Mouse (Mus musculus): ENCODE measurements at regions not wholly inside any gene's neighbourhood (a gene's known extent, or its start where the extent isn't known, plus 50 kb on each side); places are given as distances from the start of the nearest gene placed in this dataset.

DNA sequence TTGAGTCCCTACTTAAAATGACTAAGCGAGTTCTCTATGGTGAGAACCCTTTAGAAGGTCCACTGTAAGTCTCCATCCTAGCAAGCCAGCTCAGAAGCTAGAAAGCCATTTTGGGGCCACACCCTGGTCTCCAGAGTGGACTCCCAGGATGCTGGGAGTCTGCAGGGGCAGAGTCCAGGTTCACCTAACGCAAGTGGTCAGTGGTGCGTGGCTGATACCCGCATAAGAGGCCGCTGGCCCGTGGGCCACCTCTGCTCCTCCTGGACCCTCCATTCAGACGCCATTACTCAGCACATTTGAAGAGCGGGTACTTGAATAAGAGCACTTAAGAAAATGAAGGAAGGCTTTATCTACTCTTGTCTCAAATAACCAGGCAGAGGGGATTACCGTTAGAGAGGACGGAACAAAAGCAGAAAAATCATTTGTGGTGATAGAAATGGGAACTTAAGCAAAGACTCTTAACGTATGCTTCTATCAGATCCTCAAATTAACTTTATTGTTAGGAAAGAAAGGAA is 504.4 kb downstream of the Irx1 start:
- H3K4me3 ChIP-seq (ENCODE audit: low read length): no peak overlapping the region
- peaks cover 74% of the 10 kb centered on the region for H3K27me3 ChIP-seq (ENCODE audit: insufficient read depth, low read length)
- H3K4me2 ChIP-seq (replicated peaks; ENCODE audit: low read depth, low read length): peak overlapping the region; percentile 28; the same call in 1 of the 2 replicates
- no peaks in the 10 kb centered on the region for H3K4me1 ChIP-seq (ENCODE audit: insufficient read depth, low read length)
- 0 out of 2 replicates have a peak overlapping the region, but pooled peaks have one; percentile 26 for H3K9ac ChIP-seq (replicated peaks; ENCODE audit: low read length)
- no peaks in the 10 kb centered on the region for H3K36me3 ChIP-seq (ENCODE audit: insufficient read depth, low read length)
- peak; percentile 37; the same call in 1 of the 2 replicates for ATAC-seq (ENCODE audit: low FRiP score, low TSS enrichment)
- no peak overlapping the region; the same call in 1 of the 2 replicates for H3K27ac ChIP-seq (ENCODE audit: low read length)
- H3K9me3 ChIP-seq (ENCODE audit: low read length): no peaks in the 10 kb centered on the region
- 31% methylated on average over 11 of the region's 11 CpGs for WGBS

DNA sequence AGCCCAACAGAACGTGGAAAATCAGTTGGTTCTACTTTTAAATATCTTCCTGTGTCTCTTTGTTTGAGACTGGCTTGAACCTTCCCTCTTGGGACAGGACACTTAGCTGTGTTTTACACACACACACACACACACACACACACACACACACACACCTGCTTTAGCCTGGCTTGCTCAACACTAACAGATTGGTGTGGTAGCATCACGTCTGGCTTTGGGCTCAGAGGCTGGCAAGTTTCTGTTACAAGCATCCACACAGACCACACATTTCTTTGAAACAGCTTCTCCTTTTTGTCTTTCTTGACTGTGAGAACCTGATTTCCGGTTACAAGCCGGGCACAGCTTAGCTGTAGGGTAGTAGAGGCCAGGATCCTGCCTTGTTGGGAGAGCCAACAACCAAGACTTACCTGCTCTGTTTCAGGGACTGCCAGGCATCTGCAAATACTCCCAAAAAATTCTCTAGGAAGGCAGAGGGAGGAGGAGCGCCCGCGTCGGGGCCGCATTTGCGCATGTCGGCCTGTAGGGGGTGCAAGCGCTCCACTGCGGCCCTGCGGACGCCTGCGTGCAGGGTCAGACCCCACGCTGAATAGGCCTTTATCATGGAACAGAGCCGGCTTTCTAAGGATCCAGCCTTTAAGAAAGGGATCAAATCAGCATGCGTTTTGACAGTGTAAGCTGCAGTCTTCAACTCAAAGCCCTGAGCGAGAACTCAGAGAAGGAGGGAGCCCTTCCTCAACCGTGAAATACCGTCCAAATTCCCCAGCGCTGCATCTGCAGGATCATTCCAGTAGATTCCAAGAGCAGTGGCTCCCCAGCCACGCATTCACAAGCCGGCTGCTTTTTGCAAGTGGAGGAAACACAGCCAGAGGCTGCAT is 505.2 kb downstream of the Irx1 start:
- H3K36me3 ChIP-seq (ENCODE audit: insufficient read depth, low read length): no peaks in the 10 kb centered on the region
- peak overlapping the region; percentile 28; the same call in 1 of the 2 replicates for H3K4me2 ChIP-seq (replicated peaks; ENCODE audit: low read depth, low read length)
- ATAC-seq (ENCODE audit: low FRiP score, low TSS enrichment): peak; percentile 80
- H3K9ac ChIP-seq (replicated peaks; ENCODE audit: low read length): 0 out of 2 replicates have a peak overlapping the region, but pooled peaks have one; percentile 26
- no peaks in the 10 kb centered on the region for H3K4me1 ChIP-seq (ENCODE audit: insufficient read depth, low read length)
- no peak overlapping the region for H3K27ac ChIP-seq (ENCODE audit: low read length)
- H3K27me3 ChIP-seq (ENCODE audit: insufficient read depth, low read length): peaks cover 73% of the 10 kb centered on the region
- H3K4me3 ChIP-seq (ENCODE audit: low read length): peak overlapping the region; percentile 2; the same call in 1 of the 2 replicates
- H3K9me3 ChIP-seq (ENCODE audit: low read length): no peaks in the 10 kb centered on the region
- WGBS: 4% methylated on average over 25 of the region's 25 CpGs

DNA sequence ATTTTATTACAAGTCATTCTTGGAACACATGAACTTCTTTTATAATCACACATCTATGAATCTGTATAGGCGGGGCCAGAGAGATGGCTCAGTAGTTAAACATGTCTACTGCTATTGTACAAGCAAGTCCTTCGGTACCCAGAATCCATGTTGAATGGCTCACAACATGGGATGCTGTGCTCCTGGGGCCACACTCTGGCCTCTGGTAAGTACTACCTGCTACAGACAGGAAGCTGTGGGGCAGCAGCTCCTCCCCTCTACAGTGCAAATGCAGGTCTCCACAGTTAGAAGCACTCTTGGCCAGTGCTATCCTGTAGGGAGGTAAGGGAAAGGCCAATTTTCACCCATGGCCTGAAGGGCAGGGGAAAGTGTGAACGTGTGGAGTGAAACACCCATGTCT is 506.0 kb downstream of the Irx1 start:
- Histone ChIP-seq H3K9ac (replicated peaks; ENCODE audit: low read length) (no peak overlapping the region), H3K36me3 (ENCODE audit: insufficient read depth, low read length) (no peaks in the 10 kb centered on the region), H3K9me3 (ENCODE audit: low read length) (no peaks in the 10 kb centered on the region), H3K4me1 (ENCODE audit: insufficient read depth, low read length) (no peaks in the 10 kb centered on the region), H3K4me2 (replicated peaks; ENCODE audit: low read depth, low read length) (no peak overlapping the region), H3K4me3 (ENCODE audit: low read length) (no peak overlapping the region), H3K27me3 (ENCODE audit: insufficient read depth, low read length) (peaks cover 74% of the 10 kb centered on the region), H3K27ac (ENCODE audit: low read length) (no peak overlapping the region)
- 74% methylated on average over 3 of the region's 3 CpGs for WGBS
- 0 out of 2 replicates have a peak, but pooled peaks have one; percentile 35 for ATAC-seq (ENCODE audit: low FRiP score, low TSS enrichment)

GRCm38 (mm10) chr13:71452258-71452657 is 511.3 kb downstream of the Irx1 start:
- ATAC-seq (ENCODE audit: low FRiP score, low TSS enrichment): no peak
- H3K9ac ChIP-seq (replicated peaks; ENCODE audit: low read length): no peak overlapping the region
- H3K27ac ChIP-seq (ENCODE audit: low read length): no peak overlapping the region
- no peaks in the 10 kb centered on the region for H3K4me1 ChIP-seq (ENCODE audit: insufficient read depth, low read length)
- no peaks in the 10 kb centered on the region for H3K36me3 ChIP-seq (ENCODE audit: insufficient read depth, low read length)
- H3K4me3 ChIP-seq (ENCODE audit: low read length): no peak overlapping the region
- H3K27me3 ChIP-seq (ENCODE audit: insufficient read depth, low read length): peaks cover 41% of the 10 kb centered on the region
- no peaks in the 10 kb centered on the region for H3K9me3 ChIP-seq (ENCODE audit: low read length)
- H3K4me2 ChIP-seq (replicated peaks; ENCODE audit: low read depth, low read length): no peak overlapping the region
- WGBS: 87% methylated on average over 5 of the region's 5 CpGs

DNA sequence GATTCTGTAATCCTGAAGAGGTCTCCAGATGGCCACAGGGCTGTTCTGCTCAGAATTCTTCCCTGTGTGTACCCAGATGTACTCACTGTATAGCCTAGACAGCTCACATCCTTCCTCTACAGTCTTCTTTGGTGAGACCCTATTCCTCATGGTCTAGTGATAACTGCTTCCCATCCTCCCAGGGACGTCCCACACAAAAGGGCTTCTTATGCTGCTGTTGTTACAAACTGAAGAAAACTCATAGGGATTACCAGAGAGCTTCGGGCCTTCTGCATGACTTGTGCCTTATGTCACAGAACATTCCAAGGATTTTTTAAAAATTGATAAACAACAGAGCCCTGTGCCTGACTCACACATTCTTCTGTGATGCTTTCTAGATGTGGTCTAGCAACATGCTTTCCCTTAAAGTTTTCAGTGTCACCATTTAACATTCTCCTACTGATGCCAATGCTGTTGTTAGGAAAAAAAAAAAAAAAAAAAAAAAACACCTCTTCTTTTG is 525.9 kb downstream of the Irx1 start:
- H3K9me3 ChIP-seq (ENCODE audit: low read length): no peaks in the 10 kb centered on the region
- ATAC-seq (ENCODE audit: low FRiP score, low TSS enrichment): no peak

GRCm38 (mm10) chr13:71403654-71404560 is 559.6 kb downstream of the Irx1 start:
- Histone ChIP-seq H3K27me3 (ENCODE audit: insufficient read depth, low read length) (no peaks in the 10 kb centered on the region), H3K4me2 (replicated peaks; ENCODE audit: low read depth, low read length) (no peak overlapping the region), H3K36me3 (ENCODE audit: insufficient read depth, low read length) (no peaks in the 10 kb centered on the region), H3K4me3 (ENCODE audit: low read length) (no peak overlapping the region), H3K9me3 (ENCODE audit: low read length) (no peaks in the 10 kb centered on the region), H3K27ac (ENCODE audit: low read length) (no peak overlapping the region), H3K4me1 (ENCODE audit: insufficient read depth, low read length) (no peaks in the 10 kb centered on the region), H3K9ac (replicated peaks; ENCODE audit: low read length) (no peak overlapping the region)
- WGBS: 65% methylated on average over 21 of the region's 21 CpGs
- no peak for ATAC-seq (ENCODE audit: low FRiP score, low TSS enrichment)

More for the DNA sequence above, 525.9 kb downstream of the Irx1 start:
- H3K27me3 ChIP-seq (ENCODE audit: insufficient read depth, low read length): no peaks in the 10 kb centered on the region
- no peaks in the 10 kb centered on the region for H3K36me3 ChIP-seq (ENCODE audit: insufficient read depth, low read length)
- H3K4me2 ChIP-seq (replicated peaks; ENCODE audit: low read depth, low read length): no peak overlapping the region
- no peak overlapping the region for H3K9ac ChIP-seq (replicated peaks; ENCODE audit: low read length)
- 59% methylated on average over 2 of the region's 2 CpGs for WGBS
- H3K4me3 ChIP-seq (ENCODE audit: low read length): no peak overlapping the region
- H3K4me1 ChIP-seq (ENCODE audit: insufficient read depth, low read length): no peaks in the 10 kb centered on the region
- no peak overlapping the region for H3K27ac ChIP-seq (ENCODE audit: low read length)

DNA sequence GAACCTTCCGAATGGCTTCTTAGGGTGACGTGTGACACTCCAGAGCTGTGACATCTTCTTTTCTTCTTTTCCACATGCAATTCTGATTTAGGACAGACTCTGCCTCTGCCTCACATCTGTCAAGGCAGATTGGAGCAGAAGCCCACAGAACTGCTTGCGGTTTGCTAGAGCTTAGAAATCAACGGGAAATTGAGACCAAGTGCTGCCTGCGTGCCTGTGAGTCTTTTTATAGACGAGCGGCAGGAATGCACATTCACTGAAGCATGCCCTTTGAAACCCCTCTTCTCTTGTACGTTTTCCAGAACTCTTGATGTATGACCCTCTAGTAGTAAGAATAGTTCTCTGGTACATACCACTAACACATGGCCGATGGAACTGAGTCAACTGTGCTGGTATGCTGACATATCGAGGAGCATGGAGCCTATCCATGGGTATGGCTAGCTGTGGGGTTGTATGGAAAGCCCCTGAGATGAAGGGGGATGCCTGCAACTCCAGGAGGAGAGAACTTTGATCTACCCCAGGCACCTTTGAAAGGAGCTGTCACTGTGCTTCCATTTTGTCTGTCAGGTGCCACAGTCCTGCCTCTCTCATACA is 552.2 kb upstream of the Adamts16 start:
- ATAC-seq (ENCODE audit: low FRiP score, low TSS enrichment): no peak
- Histone ChIP-seq H3K9ac (replicated peaks; ENCODE audit: low read length) (no peak overlapping the region), H3K36me3 (ENCODE audit: insufficient read depth, low read length) (no peaks in the 10 kb centered on the region), H3K4me3 (ENCODE audit: low read length) (no peak overlapping the region), H3K4me2 (replicated peaks; ENCODE audit: low read depth, low read length) (no peak overlapping the region), H3K4me1 (ENCODE audit: insufficient read depth, low read length) (no peaks in the 10 kb centered on the region), H3K27me3 (ENCODE audit: insufficient read depth, low read length) (no peaks in the 10 kb centered on the region), H3K27ac (ENCODE audit: low read length) (no peak overlapping the region), H3K9me3 (ENCODE audit: low read length) (no peaks in the 10 kb centered on the region)
- 67% methylated on average over 10 of the region's 10 CpGs for WGBS

DNA sequence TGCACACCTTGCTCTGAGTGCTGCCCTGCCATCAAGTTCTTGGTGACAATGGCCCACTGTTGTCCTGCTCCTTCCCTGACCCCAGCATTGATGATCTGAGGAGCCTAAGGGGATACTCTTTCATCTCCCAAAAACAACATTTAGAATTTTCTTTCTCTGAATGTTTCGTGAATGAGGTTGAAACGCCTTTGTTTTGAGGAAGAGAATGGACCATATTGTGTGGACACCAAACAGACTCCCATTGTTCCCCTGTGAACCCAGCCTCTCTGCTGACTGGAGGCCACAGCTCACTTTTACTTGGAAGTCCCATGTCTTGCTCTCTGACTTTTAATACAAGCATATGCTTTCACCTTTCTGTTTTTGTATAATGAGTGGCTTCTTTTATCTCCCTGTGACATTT is 537.0 kb upstream of the Adamts16 start:
- Histone ChIP-seq H3K4me2 (replicated peaks; ENCODE audit: low read depth, low read length) (no peak overlapping the region), H3K9me3 (ENCODE audit: low read length) (no peaks in the 10 kb centered on the region), H3K36me3 (ENCODE audit: insufficient read depth, low read length) (no peaks in the 10 kb centered on the region), H3K4me3 (ENCODE audit: low read length) (no peak overlapping the region), H3K9ac (replicated peaks; ENCODE audit: low read length) (no peak overlapping the region), H3K27me3 (ENCODE audit: insufficient read depth, low read length) (no peaks in the 10 kb centered on the region), H3K4me1 (ENCODE audit: insufficient read depth, low read length) (peaks cover 3% of the 10 kb centered on the region; the same call in 1 of the 2 replicates), H3K27ac (ENCODE audit: low read length) (no peak overlapping the region)
- ATAC-seq (ENCODE audit: low FRiP score, low TSS enrichment): no peak
- WGBS: 74% methylated on average over 2 of the region's 2 CpGs

Measured in kidney, embryonic 16.5 days (tissue).